Comparison of ENCODE assay signal across 16 mouse cellular contexts in the genomic region with DNA sequence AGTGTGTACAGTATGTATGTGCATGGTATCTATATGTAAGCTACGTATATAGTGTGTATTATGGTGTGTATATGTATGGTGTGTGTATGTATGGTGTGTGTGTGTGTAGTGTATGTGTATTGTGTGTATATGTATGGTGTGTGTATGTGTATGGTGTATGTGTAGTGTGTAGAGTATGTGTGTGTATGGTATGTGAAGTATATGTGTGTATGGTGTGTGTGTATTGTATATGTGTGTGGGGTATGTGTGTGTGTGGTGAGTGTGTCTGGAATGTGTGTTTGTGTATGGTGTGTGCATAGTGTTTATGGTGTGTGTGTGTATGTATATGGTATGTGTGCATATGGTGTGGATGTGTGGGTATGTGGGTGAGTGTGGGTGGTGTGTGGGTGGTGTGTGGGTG. TPM values are rescaled to one million over a fixed set of nuclear protein-coding genes. Genes with fewer than 3 reads are reported as not detected.
DNase-seq lines count a peak whose midpoint lies in the region; ATAC-seq and TF ChIP-seq lines count a peak whose summit lies in the region.
"Had no signal": no experiment of that assay in that cellular context is flagged by ENCODE, and none has a peak within 500 bp of the region (broad histone marks: within the 10 kb centered on the region; RNA-seq: fewer than 3 reads in every experiment).

No protein-coding gene starts in this region.

- H3K27ac ChIP-seq in intestine, embryonic 14.5 days (ENCODE audit: low read depth) = no peak overlapping the region
- H3K27ac ChIP-seq in intestine, postnatal 0 days (ENCODE audit: low read depth, low read length) = no peak overlapping the region
- H3K27ac ChIP-seq in midbrain, embryonic 13.5 days = no peak overlapping the region
- no peak overlapping the region for H3K27ac ChIP-seq in midbrain, embryonic 10.5 days (replicated peaks)
- no peak overlapping the region for H3K27ac ChIP-seq in midbrain, postnatal 0 days (ENCODE audit: low read depth, low read length)
- H3K27ac ChIP-seq: embryonic facial prominence, embryonic 13.5 days; forebrain, embryonic 12.5 days; heart, adult 2 months; liver, embryonic 13.5 days had no signal

- no peak overlapping the region for H3K4me2 ChIP-seq in intestine, embryonic 14.5 days (ENCODE audit: low read length)
- no peak overlapping the region for H3K4me2 ChIP-seq in intestine, postnatal 0 days (replicated peaks; ENCODE audit: low read depth)
- H3K4me2 ChIP-seq in midbrain, embryonic 13.5 days (replicated peaks) = no peak overlapping the region
- H3K4me2 ChIP-seq in midbrain, postnatal 0 days (ENCODE audit: low read depth, low read length, poor library complexity, severe bottlenecking) = no peak overlapping the region
- H3K4me2 ChIP-seq: embryonic facial prominence, embryonic 13.5 days; forebrain, embryonic 12.5 days; liver, embryonic 13.5 days had no signal

- H3K36me3 ChIP-seq in intestine, embryonic 14.5 days (ENCODE audit: control insufficient read depth, insufficient read depth, low read length) = no peaks in the 10 kb centered on the region
- no peaks in the 10 kb centered on the region for H3K36me3 ChIP-seq in intestine, postnatal 0 days (ENCODE audit: control insufficient read depth, insufficient read depth)
- H3K36me3 ChIP-seq in midbrain, embryonic 13.5 days = no peaks in the 10 kb centered on the region
- H3K36me3 ChIP-seq in midbrain, embryonic 10.5 days = no peaks in the 10 kb centered on the region
- H3K36me3 ChIP-seq in midbrain, postnatal 0 days (ENCODE audit: insufficient read depth, low read length) = no peaks in the 10 kb centered on the region
- H3K36me3 ChIP-seq: embryonic facial prominence, embryonic 13.5 days; forebrain, embryonic 12.5 days; liver, embryonic 13.5 days had no signal

- H3K27me3 ChIP-seq in intestine, embryonic 14.5 days (replicated peaks; ENCODE audit: control insufficient read depth, insufficient read depth, low read length) = no peaks in the 10 kb centered on the region
- no peaks in the 10 kb centered on the region for H3K27me3 ChIP-seq in intestine, postnatal 0 days (replicated peaks; ENCODE audit: control insufficient read depth, insufficient read depth, low read length)
- no peaks in the 10 kb centered on the region for H3K27me3 ChIP-seq in midbrain, embryonic 13.5 days
- no peaks in the 10 kb centered on the region for H3K27me3 ChIP-seq in midbrain, embryonic 10.5 days (ENCODE audit: low read depth, poor library complexity, severe bottlenecking)
- no peaks in the 10 kb centered on the region for H3K27me3 ChIP-seq in midbrain, postnatal 0 days (ENCODE audit: insufficient read depth, low read length)
- H3K27me3 ChIP-seq: embryonic facial prominence, embryonic 13.5 days; forebrain, embryonic 12.5 days; liver, embryonic 13.5 days had no signal

- no peaks in the 10 kb centered on the region for H3K9me3 ChIP-seq in intestine, embryonic 14.5 days (ENCODE audit: control insufficient read depth, low read length)
- no peaks in the 10 kb centered on the region for H3K9me3 ChIP-seq in intestine, postnatal 0 days (ENCODE audit: control insufficient read depth)
- no peaks in the 10 kb centered on the region for H3K9me3 ChIP-seq in midbrain, embryonic 13.5 days
- H3K9me3 ChIP-seq in midbrain, embryonic 10.5 days (replicated peaks) = no peaks in the 10 kb centered on the region
- H3K9me3 ChIP-seq in midbrain, postnatal 0 days (ENCODE audit: low read length) = no peaks in the 10 kb centered on the region
- H3K9me3 ChIP-seq: embryonic facial prominence, embryonic 13.5 days; forebrain, embryonic 12.5 days; liver, embryonic 13.5 days had no signal

- DNase-seq in intestine, embryonic 14.5 days (ENCODE audit: low spot score) = no peak
- no peak for DNase-seq in midbrain, embryonic 10.5 days (ENCODE audit: low spot score)
- no peak for DNase-seq in midbrain, postnatal 0 days (ENCODE audit: low spot score)
- DNase-seq in gastrocnemius, postnatal 14 days = no peak
- DNase-seq in left cerebral cortex, postnatal 10 days (ENCODE audit: extremely low spot score in 1 of 2, low spot score in 2 of 2) = no peak
- DNase-seq: cerebellum, postnatal 14 days; heart, adult 2 months; heart, postnatal 36 days; kidney, adult 8-10 months; liver, embryonic 13.5 days; spleen, adult 18-20 months had no signal

- intact Hi-C loops in gastrocnemius, postnatal 14 days (cut with DNase I; ENCODE audit: low total_unique reads) = no loop called here
- intact Hi-C loops in left cerebral cortex, postnatal 10 days (cut with DNase I) = no loop called here

- H3K4me1 ChIP-seq in intestine, embryonic 14.5 days (replicated peaks; ENCODE audit: control insufficient read depth, insufficient read depth, low read length) = peaks cover 11% of the 10 kb centered on the region; the same call in 1 of the 2 replicates
- H3K4me1 ChIP-seq in intestine, postnatal 0 days (replicated peaks; ENCODE audit: control insufficient read depth, insufficient read depth, low read length) = no peaks in the 10 kb centered on the region; the same call in 1 of the 2 replicates
- 0 out of 2 replicates have a peak, but pooled peaks cover 6% of the 10 kb centered on the region for H3K4me1 ChIP-seq in midbrain, embryonic 13.5 days (replicated peaks)
- H3K4me1 ChIP-seq in midbrain, embryonic 10.5 days = peaks cover 2% of the 10 kb centered on the region; the same call in 1 of the 2 replicates
- H3K4me1 ChIP-seq in midbrain, postnatal 0 days (ENCODE audit: insufficient read depth, low read length) = no peaks in the 10 kb centered on the region
- H3K4me1 ChIP-seq: forebrain, embryonic 12.5 days; liver, embryonic 13.5 days had no signal

- no peak for TF ChIP-seq CTCF in intestine, postnatal 0 days (IDR thresholded peaks at IDR 0.05; ENCODE audit: low read depth)
- TF ChIP-seq CTCF in midbrain, postnatal 0 days (IDR thresholded peaks at IDR 0.05) = no peak

- H3K4me3 ChIP-seq in intestine, embryonic 14.5 days (ENCODE audit: low read depth, low read length) = no peak overlapping the region
- H3K4me3 ChIP-seq in intestine, postnatal 0 days (ENCODE audit: low read depth, low read length) = no peak overlapping the region
- H3K4me3 ChIP-seq in midbrain, embryonic 13.5 days (replicated peaks) = no peak overlapping the region
- no peak overlapping the region for H3K4me3 ChIP-seq in midbrain, embryonic 10.5 days
- H3K4me3 ChIP-seq in midbrain, postnatal 0 days (ENCODE audit: low read depth, low read length) = no peak overlapping the region
- H3K4me3 ChIP-seq: embryonic facial prominence, embryonic 13.5 days; forebrain, embryonic 12.5 days; heart, adult 2 months; liver, embryonic 13.5 days had no signal

- H3K9ac ChIP-seq in intestine, embryonic 14.5 days (ENCODE audit: low read length) = no peak overlapping the region
- H3K9ac ChIP-seq in intestine, postnatal 0 days (ENCODE audit: low read depth, low read length) = no peak overlapping the region
- no peak overlapping the region for H3K9ac ChIP-seq in midbrain, embryonic 13.5 days (replicated peaks)
- no peak overlapping the region for H3K9ac ChIP-seq in midbrain, postnatal 0 days (replicated peaks; ENCODE audit: low read length, poor library complexity, severe bottlenecking)
- H3K9ac ChIP-seq: embryonic facial prominence, embryonic 13.5 days; forebrain, embryonic 12.5 days; liver, embryonic 13.5 days had no signal

- peak; percentile 47; the same call in 1 of the 2 replicates for ATAC-seq in intestine, embryonic 14.5 days (replicated peaks; ENCODE audit: low FRiP score, low TSS enrichment, low read depth)
- no peak for ATAC-seq in intestine, postnatal 0 days
- ATAC-seq in midbrain, embryonic 13.5 days = peak; percentile 49; the same call in 1 of the 2 replicates
- peak; percentile 16; the same call in 1 of the 2 replicates for ATAC-seq in midbrain, postnatal 0 days (ENCODE audit: low FRiP score)
- ATAC-seq: CD4-positive, CD25-positive, alpha-beta regulatory T cell, adult 4 months had no signal

- 100% methylated on average over 1 of the region's 1 CpGs for WGBS in intestine, embryonic 14.5 days
- 95% methylated on average over 1 of the region's 1 CpGs for whole genome bisulfite sequencing in intestine, postnatal 0 days
- 97% methylated on average over 1 of the region's 1 CpGs for WGBS in midbrain, embryonic 13.5 days
- whole genome bisulfite sequencing in midbrain, embryonic 10.5 days = 91% methylated on average over 1 of the region's 1 CpGs
- 92% methylated on average over 1 of the region's 1 CpGs for WGBS in midbrain, postnatal 0 days

RNA-seq across cellular contexts. Expression of a gene that starts 23.0 kb away (rescaled TPM):
- polyA plus RNA-seq in intestine, embryonic 14.5 days (2014; fragmentation: Nextera tagmentation; extraction: Ambion mirVana) = 9.0 and 9.1 TPM in 2 replicates
- 3.8 TPM in 2 replicates for polyA plus RNA-seq in intestine, postnatal 0 days (2015; fragmentation: Nextera tagmentation; extraction: Ambion mirVana)
- polyA plus RNA-seq in midbrain, embryonic 13.5 days (2015; fragmentation: Nextera tagmentation; extraction: Ambion mirVana) = 9.8 and 11.6 TPM in 2 replicates
- 3.0 and 5.3 TPM in 2 replicates for polyA plus RNA-seq in midbrain, embryonic 10.5 days (2016; fragmentation: Nextera tagmentation; extraction: Ambion mirVana)
- 6.7 and 11.6 TPM in 2 replicates for total RNA-seq in midbrain, postnatal 0 days (2014; rRNA removed)
- 9.8 and 11.6 TPM in 2 replicates for polyA plus RNA-seq in midbrain, postnatal 0 days (2015; fragmentation: Nextera tagmentation; extraction: Ambion mirVana)
- 1 to 10 TPM in 1 of 2 experiments, under 1 TPM in 1; 0.86 to 1.3 TPM for total RNA-seq in gastrocnemius, postnatal 14 days (2021)
- 10 to 100 TPM; 16.6 TPM for total RNA-seq in left cerebral cortex, postnatal 10 days (2021)
- polyA plus RNA-seq: CD4-positive, CD25-positive, alpha-beta regulatory T cell, adult 4 months had no signal

RNA-seq across cellular contexts. Expression of a gene that starts 23.1 kb away (rescaled TPM):
- 8.0 and 8.2 TPM in 2 replicates for polyA plus RNA-seq in intestine, embryonic 14.5 days (2014; fragmentation: Nextera tagmentation; extraction: Ambion mirVana)
- polyA plus RNA-seq in intestine, postnatal 0 days (2015; fragmentation: Nextera tagmentation; extraction: Ambion mirVana) = 4.6 and 5.0 TPM in 2 replicates
- polyA plus RNA-seq in midbrain, embryonic 13.5 days (2015; fragmentation: Nextera tagmentation; extraction: Ambion mirVana) = 3.6 and 4.2 TPM in 2 replicates
- polyA plus RNA-seq in midbrain, embryonic 10.5 days (2016; fragmentation: Nextera tagmentation; extraction: Ambion mirVana) = 2.9 and 3.2 TPM in 2 replicates
- 10.0 and 12.6 TPM in 2 replicates for total RNA-seq in midbrain, postnatal 0 days (2014; rRNA removed)
- 3.6 and 4.1 TPM in 2 replicates for polyA plus RNA-seq in midbrain, postnatal 0 days (2015; fragmentation: Nextera tagmentation; extraction: Ambion mirVana)
- 10 to 100 TPM; 10.4 to 18.4 TPM for total RNA-seq in gastrocnemius, postnatal 14 days (2021)
- total RNA-seq in left cerebral cortex, postnatal 10 days (2021) = 10 to 100 TPM; 34.1 to 38.5 TPM
